Mouse (Mus musculus) spleen, postnatal 36 days (tissue): ENCODE measurements around the gene Fam221a.

Source experiments
- DNase-seq, 2 experiments: peaks; one replicate each; pipeline ENCODE4 v3.0.0; 2022; ENCODE audit warnings: low spot score in 2 of 2, mixed read lengths in 1 of 2

Gene Fam221a

DNA sequence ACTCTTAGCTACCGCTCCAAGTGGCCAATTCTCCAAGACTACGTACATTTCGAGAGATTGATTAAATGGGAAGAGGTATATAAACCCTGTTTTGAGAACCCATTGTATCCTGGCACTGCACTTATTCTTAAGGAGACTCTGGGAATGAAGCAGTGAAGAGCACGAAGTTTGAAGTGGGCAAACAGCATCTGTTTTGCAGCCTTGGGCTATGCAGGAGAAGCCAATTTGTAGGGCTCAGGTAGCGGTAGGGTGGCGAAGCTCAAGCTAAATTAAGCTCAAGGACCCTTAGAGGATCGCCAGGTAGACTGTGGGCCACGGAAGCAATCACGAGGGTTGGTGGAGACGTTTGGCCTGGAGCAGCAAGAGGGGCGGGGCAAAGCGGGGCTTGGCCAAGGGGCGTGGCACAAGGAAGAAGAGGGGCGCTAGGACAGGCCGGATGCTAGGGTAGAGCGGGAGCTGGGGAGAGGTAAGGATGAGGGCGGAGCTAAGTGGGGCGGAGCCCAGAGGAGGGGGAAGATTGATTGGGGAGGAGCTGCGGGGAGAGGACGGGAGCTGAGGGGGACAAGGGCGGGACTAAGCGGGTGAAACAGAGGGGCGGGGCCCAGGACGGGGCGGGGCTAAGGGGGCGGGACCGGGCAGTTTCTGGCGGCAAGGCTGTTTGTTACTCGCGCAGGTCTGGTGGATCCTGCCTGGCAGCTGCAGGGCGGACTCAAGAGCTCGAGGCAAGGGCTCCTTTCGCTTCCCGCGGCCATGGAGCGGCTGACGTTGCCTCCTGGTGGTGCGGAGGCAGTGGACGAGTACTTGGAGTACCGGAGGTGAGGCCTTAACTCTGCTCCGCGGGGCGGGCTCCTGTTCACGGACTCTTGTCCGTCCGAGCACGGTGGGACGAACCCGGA, at the start of gene Fam221a:
Gene Fam221a (plus strand): TSS at position 581 of the 896 bp plus-strand sequence.
- peak; percentile 87 to 88 for DNase-seq

DNA sequence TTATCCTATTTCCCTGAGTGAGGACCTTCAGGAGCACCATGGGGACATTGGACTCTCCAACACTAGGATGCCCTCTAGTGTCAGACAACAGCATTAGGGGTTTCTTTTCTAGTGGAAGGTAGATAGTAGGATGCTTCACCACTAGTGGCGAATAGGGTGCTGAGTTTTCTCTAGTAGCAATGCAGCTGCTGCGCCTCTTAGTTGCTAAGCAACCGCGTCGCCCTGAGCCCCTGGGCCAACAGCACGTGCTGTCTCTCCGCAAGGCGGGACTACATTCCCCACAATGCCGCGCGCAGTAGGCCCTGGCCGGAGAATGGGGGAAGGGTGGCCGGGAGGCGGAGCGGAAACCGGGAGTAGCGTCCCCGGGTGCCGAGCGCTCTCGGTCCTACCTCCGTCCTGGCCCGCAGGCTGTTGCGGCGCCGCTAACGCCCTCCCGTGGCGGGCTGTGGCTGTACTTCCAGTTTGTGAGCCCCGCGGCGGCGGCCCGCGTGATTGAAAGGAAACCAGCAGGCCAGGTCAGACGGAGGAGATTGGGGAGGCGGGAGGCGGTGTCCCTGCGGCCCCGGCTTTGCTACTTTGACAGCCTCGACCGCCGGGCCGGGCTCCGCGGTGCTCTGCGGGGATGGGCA, 48.5 kb upstream of the Fam221a start, which contains the start of gene Ccdc126:
Gene Ccdc126 (plus strand): TSS at position 309 of the 629 bp plus-strand sequence.
- peak; percentile 98 for DNase-seq

DNA sequence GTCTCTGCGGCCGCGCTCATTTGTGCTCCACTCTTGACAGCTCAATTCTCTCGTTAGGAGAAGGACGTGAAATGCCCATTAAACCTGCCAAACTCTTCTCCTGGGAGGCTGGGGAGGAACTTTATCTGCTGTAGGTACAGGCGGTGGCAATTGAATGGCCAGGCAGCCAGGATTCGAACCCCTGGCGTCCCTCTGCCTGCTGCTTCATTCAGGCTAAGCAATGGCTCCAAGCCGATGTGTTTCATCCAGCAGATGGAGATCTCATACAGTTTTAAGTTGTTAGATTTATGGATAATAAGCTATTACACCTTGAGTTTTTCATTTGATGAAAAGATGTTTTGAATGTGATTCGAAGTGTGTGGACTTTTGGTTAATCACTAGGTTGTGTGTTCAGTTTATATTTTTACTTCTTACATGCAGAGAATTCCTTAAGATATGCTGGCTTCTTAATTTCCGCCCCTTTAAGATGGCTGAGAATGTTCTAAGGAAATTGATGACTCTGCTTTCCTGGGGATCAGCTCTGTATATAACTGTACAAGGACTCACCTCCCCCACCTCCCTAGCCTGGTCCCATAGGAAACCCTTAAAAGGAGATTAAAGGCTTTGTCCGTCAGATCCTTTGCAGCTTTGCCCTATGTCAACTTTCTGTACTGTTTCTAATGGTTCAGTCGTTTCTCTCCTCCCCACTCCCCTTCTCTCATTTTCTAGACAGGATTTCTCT, 47.8 kb upstream of the Fam221a start:
- DNase-seq, result no peak

DNA sequence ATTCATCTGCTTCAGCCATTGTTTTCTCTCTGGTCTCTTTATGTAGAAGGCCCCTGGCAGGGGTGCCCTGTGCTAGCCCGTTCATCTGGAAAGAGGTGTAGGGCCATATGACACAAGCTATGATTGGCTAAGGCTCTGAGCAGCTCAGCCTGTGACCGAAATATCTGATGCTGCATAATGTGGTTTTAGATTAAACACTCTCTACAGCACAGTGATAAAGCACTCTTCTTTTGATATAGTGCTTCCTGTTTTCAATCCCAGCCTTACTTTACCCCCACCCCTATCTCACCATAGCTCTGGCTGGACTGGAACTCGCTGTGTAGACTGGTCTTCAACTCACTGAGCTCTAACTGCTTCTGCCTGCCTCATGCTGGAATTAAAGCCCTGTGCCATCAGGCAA, 46.2 kb upstream of the Fam221a start:
- no peak for DNase-seq

DNA sequence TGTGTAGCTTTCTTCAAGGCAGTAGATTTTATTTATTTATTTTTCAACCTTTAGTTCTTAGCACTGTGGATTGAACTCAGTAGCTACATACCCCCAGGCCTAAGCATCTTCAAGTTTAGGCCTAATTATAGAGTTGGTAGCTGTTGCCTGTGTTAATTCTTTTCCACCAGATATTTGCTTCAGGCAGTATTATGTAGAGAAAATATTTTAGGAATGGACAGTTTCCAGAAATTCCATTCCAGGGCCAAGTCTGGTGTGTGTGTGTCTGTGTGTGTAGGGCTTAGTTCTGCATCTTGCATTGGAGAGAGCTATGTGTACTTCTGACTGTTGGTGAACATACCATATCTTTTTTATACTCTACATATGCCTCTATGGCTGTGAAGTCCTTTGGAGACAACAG, 45.5 kb upstream of the Fam221a start:
- no peak for DNase-seq

DNA sequence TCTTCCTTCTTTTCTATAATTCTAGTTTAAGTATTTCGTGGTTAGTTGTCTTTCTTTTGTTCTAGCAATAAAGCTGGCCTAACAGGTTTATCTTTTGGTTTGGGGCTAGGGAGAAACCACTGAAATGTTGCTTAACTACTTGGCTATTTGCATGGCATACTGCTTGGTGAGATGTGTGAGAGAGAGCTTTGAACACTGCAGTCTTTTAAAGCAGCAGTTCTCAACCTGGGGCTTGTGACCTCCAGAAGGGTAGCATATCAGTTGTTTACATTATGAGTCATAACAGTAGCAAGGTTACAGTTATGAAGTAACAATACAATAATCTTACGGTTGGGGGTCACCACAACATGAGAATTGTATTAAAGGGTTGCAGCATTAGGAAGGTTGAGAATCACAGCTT, 44.6 kb upstream of the Fam221a start:
- DNase-seq, result no peak

DNA sequence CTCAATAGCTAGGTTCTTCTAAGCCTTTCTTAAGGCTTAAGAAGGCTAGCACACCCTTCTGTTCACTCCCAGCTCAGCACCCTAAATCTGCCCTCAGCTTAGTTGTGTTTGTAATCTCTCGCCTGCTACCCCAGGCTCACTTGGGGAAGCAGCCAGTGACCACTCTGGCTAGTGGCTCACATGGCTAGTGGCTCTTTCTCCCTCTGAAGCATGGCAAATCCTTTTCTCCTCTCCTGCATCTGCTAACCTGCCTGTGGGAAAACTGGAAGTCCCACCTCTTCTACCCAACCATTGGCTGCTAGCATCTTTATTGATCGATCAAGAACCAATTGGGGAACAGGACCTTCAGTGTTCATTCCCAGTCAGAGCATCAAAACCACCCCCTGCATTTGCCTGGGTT, 43.0 kb upstream of the Fam221a start:
- no peak for DNase-seq

DNA sequence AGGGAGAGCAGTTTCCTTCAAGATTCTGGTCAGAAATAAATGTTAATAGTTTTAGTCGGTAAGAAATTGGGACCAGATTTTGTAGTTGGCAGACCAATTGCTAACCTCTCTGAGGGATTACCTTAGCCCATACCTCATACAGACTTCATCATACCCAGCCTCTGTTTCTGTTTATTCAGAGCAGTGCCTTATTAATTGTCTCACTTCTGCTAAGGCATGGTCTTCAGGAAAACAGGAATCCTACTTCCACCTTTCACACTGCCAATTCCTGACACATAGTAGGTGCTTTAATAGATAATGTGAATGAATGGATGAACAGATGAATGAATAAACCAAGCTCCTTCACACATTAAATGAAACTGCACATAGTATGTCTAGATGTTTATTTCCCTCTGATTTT, 42.2 kb upstream of the Fam221a start:
- no peak for DNase-seq

DNA sequence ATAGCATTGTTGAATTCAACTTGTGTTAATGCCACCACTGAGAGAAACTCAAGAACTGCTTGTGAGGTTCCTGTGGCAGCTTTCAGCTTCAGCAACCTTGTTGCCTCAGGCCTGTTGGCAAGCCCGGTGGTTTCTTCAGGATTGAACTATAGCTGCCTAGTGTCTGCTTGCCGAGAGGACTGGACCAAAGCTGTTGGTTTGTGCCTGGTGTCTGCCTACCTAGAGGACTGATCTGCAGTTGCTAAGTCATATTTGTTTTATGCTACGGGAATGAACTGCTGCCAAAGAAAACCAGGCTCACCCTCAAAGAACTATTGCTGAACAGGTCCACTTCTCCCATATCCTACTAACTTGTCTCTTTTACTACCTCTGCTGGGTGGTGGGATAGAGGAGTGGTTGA, 40.7 kb upstream of the Fam221a start:
- DNase-seq, result no peak

DNA sequence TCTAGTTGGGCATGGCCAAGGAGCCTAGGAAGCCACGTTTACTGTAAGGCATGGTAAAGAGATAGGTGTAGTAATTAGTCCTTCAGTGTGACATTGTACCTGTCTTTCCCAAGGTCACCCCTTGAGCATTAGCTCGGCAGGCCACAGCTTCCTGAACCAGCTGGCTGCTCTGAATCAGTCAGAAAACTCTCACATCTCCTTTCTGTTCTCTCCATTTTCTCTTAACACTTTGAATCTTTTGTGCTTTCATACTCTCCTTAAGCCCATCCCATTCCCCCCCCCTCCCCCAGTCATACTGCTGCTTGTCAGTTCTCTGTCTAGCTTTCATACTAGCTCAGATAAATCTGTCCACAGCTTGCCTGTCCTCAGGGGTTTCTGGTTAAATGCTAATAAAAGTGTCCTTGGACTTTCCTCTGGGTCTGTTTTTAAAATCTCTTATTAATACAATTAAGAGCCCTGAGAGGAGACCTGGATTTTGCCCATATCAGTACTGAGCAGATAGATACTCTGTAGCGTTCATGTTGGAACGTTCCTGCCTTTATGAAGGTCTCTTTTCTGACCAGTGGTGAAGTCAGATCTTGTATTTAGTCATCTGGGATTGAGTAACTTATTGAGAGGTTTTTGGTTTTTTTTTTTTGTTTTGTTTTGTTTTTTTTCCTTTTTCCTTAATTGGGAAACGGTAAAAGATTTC, 36.0 kb upstream of the Fam221a start:
- DNase-seq, result no peak

DNA sequence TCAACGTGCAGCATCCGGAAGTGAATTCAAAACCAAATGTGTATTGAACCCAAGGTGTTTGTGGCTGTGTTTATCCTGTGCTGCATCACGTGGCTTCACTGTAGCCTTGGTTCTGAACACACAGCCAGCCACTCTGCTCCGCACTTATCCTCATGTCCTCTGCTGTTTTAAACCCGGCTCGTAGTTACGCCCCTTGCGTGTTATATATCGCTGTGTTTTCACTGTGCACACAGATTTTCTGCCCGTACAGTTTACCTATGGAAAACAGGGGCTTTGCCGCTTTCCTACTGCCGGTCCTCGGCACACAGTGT, 35.5 kb upstream of the Fam221a start:
- no peak for DNase-seq

DNA sequence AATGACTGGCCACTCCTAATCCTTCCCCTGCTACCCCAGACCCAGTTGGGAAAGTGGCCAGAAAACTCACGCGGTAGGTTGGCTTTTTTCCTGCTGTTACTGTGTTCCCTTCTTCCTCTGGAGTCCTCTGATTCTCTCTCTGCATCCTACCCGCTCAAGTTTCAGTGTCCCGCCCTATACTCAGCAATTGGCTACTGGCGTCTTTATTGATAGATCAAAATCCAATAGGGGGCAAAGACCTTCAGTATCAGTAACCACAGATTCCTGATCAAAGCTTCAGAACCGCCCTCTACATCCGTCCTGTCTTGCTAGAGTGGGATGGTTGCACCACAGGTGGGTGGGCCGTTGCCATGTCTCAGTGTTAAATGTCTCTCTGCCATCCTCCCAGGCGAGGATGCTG, 29.0 kb upstream of the Fam221a start:
- DNase-seq, result no peak

DNA sequence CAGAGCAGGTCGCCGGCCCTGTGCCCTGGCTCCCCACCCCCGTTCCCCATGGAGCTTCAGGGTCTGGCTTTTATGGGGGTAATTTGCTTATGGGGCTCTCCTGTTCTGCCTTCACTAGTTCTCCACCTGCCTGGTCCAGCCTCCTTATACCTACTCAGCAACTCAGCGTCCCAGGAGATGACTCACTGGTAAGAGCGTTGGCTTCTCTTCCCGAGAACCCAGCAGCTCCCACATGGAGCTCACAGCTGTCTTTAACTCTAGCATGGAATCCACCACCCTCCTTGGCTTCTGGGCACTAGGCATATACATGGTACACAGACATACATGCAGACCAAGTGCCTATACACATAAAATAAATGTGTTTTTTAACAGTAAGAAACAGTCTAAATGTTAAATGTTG, 28.4 kb upstream of the Fam221a start:
- DNase-seq, result no peak

DNA sequence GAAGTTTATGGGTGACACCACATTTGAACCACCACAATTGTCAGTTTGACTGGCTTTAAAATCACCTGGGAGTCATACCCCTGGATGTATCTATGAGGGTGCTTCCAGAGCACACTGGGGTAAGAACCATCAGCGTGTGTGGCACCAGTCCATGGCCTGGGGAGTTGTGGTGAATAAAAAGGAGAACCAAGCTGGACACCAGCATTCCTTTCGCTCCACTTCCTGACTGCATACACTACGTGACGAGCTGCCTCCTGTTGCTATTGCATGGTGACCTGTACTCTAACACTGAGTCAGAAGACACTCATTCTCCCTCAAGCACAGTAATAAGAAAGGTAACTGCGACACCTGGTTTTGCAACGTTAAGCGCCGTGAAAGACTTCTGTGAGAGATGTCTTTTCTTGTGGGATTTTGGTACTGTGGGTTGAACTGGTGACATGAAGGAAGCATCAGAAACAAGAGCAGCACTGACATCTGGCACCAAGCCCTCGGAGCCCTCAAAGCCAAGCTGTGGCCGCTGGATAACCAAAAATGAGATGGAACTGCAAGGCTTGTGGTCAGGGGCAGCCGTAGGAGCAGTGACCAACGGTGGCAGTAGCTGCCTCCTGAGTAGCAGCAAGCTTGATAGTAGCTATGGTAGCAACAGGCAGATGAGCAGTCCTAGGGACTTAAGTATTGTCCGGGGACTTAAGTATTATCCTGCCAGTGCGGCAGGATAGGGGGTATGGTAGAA, 23.6 kb upstream of the Fam221a start:
- DNase-seq, result no peak

DNA sequence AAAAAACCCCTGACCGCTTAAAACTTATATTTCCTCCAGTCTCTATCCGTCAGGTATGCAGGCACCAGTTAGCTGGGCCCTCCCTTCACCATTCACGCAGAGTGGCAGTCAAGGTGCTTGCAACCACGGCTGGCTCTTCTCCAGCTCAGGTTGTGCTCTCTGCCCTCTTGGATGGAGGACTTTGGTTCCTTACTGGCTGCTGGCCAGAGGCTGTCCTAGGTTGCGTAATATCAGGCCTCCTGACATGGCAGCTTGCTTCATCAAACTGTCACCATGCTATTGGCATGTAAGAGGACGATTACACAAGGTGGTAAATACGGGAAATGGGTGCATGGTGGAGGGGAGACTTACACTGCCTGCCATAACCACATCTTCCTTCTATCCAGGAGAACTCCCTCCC, 17.7 kb upstream of the Fam221a start:
- DNase-seq, result peak in 1 of 2 experiments; percentile 20

DNA sequence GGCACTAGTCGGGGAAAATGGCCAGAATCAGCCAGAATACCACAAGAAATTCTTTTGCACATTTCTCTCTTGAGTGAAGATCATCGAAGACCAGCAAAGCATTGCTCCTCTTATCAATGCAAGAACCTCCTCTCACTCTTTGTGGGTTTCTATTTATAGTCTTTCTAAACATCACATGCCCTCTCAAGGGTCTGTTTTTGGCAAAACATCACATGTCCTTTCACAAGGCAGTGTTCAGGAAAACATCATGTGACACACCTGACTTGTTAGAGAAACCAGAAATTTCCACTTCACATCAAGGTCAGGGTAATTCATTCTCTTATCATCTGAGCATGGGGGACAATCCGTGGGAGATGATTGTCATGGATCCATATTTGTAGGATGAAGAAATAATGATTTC, 12.9 kb upstream of the Fam221a start:
- no peak for DNase-seq

DNA sequence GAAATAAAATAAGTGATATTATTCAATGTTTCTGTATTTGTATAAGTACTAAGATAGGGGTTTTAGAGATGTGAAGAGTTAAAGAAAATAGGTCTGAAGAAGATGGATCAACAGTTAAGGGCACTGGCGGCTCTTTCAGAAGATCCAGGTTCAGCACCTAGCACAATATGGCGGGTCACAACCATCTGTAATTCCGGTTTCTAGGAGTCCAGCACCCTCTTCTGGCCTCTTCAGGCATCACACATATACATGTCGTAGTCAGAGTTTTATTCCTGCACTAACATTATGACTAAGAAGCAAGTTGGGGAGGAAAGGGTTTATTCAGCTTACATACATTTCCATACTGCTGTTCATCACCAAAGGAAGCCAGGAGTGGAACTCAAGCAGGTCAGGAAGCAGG, 12.4 kb upstream of the Fam221a start:
- DNase-seq, result no peak

DNA sequence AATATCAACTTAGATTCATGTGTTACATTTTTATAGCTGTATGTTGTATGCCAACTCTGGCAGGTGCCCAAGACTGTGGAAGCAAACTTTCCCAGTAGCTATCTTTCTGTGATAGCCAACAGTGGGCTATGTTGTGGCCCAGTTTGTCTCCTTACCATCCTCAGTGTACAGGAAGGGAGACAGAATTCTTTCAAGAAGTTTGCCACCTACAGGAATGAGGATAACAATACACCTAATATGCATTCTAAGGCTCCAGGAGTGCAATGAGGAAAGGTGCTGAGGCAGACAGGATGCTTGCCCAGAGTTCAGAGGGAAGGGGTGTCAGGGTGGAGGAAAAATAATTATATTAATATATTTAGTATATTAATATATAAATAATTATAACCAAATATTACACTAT, 7.1 kb upstream of the Fam221a start:
- no peak for DNase-seq

DNA sequence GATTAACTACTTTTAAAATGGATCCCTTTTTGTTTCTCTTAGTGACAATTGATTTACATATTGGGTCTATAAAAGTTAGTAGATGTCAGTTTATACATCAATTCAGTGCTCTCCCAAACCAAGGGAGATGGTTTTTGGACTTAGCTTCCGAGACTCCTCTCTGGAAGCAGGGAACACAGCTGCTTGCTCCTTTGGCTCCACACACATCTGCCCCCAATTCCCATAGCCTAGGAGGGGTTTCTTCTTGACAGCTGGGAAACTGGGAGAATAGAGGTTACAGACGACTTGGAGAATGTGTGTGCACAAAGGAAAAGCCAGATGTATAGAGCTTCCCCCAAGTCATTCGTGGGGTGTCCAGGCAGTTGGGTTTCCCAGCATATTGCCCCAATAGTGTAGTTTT, 673 bp downstream of the Fam221a start:
- no peak for DNase-seq

DNA sequence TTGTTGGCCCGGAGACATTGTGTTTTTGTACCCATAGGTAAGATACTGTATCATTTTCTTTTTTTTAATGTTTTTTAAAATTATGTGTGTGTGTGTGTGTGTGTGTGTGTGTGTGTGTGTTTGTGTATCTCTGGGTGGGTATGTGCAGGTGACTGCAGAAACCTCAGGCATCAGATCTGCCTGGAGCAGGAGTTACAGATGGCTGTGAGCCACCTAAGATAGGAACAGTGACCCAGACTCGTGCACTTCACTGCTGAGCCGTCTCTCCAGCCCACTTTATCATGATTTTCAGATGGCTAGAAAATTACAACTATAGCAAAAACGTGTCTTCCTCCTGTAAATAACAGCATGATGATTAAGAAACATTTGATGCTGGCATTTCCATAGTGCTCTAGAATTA, 5.2 kb downstream of the Fam221a start:
- no peak for DNase-seq

DNA sequence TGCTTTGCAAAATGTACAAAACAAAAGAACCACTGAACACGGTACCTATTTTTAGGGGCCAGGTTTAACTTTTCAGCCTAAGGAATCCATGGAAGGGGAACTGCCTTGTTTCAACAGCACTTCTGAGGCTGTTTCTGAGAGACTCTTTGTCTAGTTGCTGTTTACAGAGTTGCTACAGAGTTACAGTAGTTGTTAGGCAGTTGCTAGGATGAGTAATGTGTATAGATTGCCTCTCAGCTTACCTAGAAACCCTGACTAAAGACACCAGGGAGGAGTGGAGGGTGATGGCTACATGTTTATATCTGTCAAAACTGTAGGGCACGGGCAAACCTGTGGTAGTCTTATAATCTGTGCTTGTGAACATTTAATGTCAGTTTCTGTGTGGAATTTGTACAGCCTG, 6.4 kb downstream of the Fam221a start:
- DNase-seq, result no peak

DNA sequence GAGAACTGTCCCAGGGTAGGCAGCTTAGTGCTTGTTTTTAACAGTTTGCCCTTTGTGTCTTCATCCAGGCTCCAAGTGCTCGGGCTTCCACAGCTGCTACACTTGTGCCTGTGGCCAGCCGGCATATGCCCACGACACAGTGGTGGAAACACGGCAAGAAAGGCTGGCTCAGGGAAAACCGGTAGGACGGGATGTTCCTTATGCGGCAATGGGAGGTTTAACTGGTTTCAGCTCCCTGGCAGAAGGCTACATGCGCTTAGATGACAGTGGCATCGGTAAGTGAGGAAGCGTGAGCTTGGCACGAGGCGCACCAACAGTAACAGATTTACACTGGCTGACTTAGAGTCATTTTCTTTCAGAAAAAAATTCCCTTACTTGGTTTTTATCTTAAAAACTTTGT, 10.8 kb downstream of the Fam221a start:
- DNase-seq, result no peak
